Mouse (Mus musculus): Measurements from ENCODE around the gene Cilp2.

GRCm38 (mm10) chr8:69904096-69904495, 16.6 kb upstream of the Cilp2 start:
- no peak for TF ChIP-seq CTCF (IDR thresholded peaks at IDR 0.05; ENCODE audit: extremely low read depth, insufficient read depth, insufficient read length, insufficient replicate concordance)
- TF ChIP-seq POLR2A (IDR thresholded peaks at IDR 0.05; ENCODE audit: low read depth, low read length) = no peak

Measured in spleen, adult 2 months (tissue).